Comparison of ENCODE assay signal across 8 mouse cellular contexts in genomic region chr4:21879565-21880220, GRCm38 (mm10). TPM values are rescaled to one million over a fixed set of nuclear protein-coding genes. Genes with fewer than 3 reads are reported as not detected.
DNase-seq lines count a peak whose midpoint lies in the region; ATAC-seq and TF ChIP-seq lines count a peak whose summit lies in the region.

TSS of gene Coq3 (plus strand) at chr4:21879673.

- WGBS in embryonic facial prominence, embryonic 14.5 days = under 1% methylated on average over 33 of the region's 51 CpGs
- WGBS in limb, embryonic 14.5 days = under 1% methylated on average over 50 of the region's 51 CpGs
- under 1% methylated on average over 50 of the region's 51 CpGs for WGBS in midbrain, postnatal 0 days

- H3K4me2 ChIP-seq in embryonic facial prominence, embryonic 14.5 days (ENCODE audit: low read depth, low read length) = peak within 1 kb of the TSS; percentile 69
- peak within 1 kb of the TSS; percentile 53 for H3K4me2 ChIP-seq in limb, embryonic 14.5 days (replicated peaks; ENCODE audit: low read depth, low read length, severe bottlenecking)
- peak within 1 kb of the TSS; percentile 63 for H3K4me2 ChIP-seq in midbrain, postnatal 0 days (ENCODE audit: low read depth, low read length, poor library complexity, severe bottlenecking)

- peak within 1 kb of the TSS; percentile 80 for H3K4me3 ChIP-seq in embryonic facial prominence, embryonic 14.5 days (ENCODE audit: low read depth, low read length)
- peak within 1 kb of the TSS; percentile 71 for H3K4me3 ChIP-seq in limb, embryonic 14.5 days (replicated peaks; ENCODE audit: low read length)
- peak within 1 kb of the TSS; percentile 76 for H3K4me3 ChIP-seq in midbrain, postnatal 0 days (ENCODE audit: low read depth, low read length)

- H3K9me3 ChIP-seq in embryonic facial prominence, embryonic 14.5 days (ENCODE audit: control insufficient read depth, low read length) = no peaks in the 10 kb centered on the region
- H3K9me3 ChIP-seq in limb, embryonic 14.5 days (ENCODE audit: control insufficient read depth, low read length) = no peaks in the 10 kb centered on the region
- no peaks in the 10 kb centered on the region for H3K9me3 ChIP-seq in midbrain, postnatal 0 days (ENCODE audit: low read length)

- ATAC-seq in embryonic facial prominence, embryonic 14.5 days (ENCODE audit: low read depth) = peak; percentile 92
- peak; percentile 89 for ATAC-seq in limb, embryonic 14.5 days (ENCODE audit: low FRiP score, low read depth)
- ATAC-seq in midbrain, postnatal 0 days (ENCODE audit: low FRiP score) = peak; percentile 90

- peak within 1 kb of the TSS; percentile 93 for H3K27ac ChIP-seq in embryonic facial prominence, embryonic 14.5 days (replicated peaks; ENCODE audit: low read depth, low read length)
- peak within 1 kb of the TSS; percentile 89 for H3K27ac ChIP-seq in limb, embryonic 14.5 days (replicated peaks; ENCODE audit: low read depth, low read length)
- H3K27ac ChIP-seq in midbrain, postnatal 0 days (ENCODE audit: low read depth, low read length) = peak within 1 kb of the TSS; percentile 89

- H3K4me1 ChIP-seq in embryonic facial prominence, embryonic 14.5 days (ENCODE audit: control insufficient read depth, insufficient read depth, low read length) = peaks cover 4% of the 10 kb centered on the region; the same call in 1 of the 2 replicates
- no peaks in the 10 kb centered on the region for H3K4me1 ChIP-seq in limb, embryonic 14.5 days (ENCODE audit: control insufficient read depth, insufficient read depth, low read length)
- H3K4me1 ChIP-seq in midbrain, postnatal 0 days (ENCODE audit: insufficient read depth, low read length) = no peaks in the 10 kb centered on the region

- TF ChIP-seq CTCF in midbrain, postnatal 0 days (IDR thresholded peaks at IDR 0.05) = no peak

- DNase-seq in 3T3-L1 (ENCODE audit: low read depth, low spot score) = peak; percentile 86
- DNase-seq in adrenal gland, postnatal 4 days (ENCODE audit: low spot score in 2 of 2) = peak; percentile 61 to 67
- peak; percentile 92 for DNase-seq in embryonic facial prominence, embryonic 14.5 days (ENCODE audit: low spot score)
- DNase-seq in heart, adult 8-10 months (ENCODE audit: low spot score) = peak; percentile 78
- peak; percentile 84 for DNase-seq in kidney, adult 9 months
- DNase-seq in limb, embryonic 14.5 days (ENCODE audit: low spot score) = peak; percentile 80
- peak; percentile 90 for DNase-seq in midbrain, postnatal 0 days (ENCODE audit: low spot score)
- peak; percentile 56 to 63 for DNase-seq in spleen, postnatal 14 days (ENCODE audit: low spot score in 2 of 2)

- H3K36me3 ChIP-seq in embryonic facial prominence, embryonic 14.5 days (ENCODE audit: control insufficient read depth, insufficient read depth, low read length) = peaks cover 12% of the 10 kb centered on the region
- H3K36me3 ChIP-seq in limb, embryonic 14.5 days (ENCODE audit: control insufficient read depth, insufficient read depth, low read length) = peaks cover 22% of the 10 kb centered on the region
- peaks cover 3% of the 10 kb centered on the region; the same call in 1 of the 2 replicates for H3K36me3 ChIP-seq in midbrain, postnatal 0 days (ENCODE audit: insufficient read depth, low read length)

- no peaks in the 10 kb centered on the region for H3K27me3 ChIP-seq in embryonic facial prominence, embryonic 14.5 days (replicated peaks; ENCODE audit: control insufficient read depth, insufficient read depth, low read length)
- no peaks in the 10 kb centered on the region for H3K27me3 ChIP-seq in limb, embryonic 14.5 days (ENCODE audit: control insufficient read depth, insufficient read depth, low read length)
- no peaks in the 10 kb centered on the region for H3K27me3 ChIP-seq in midbrain, postnatal 0 days (ENCODE audit: insufficient read depth, low read length)

- H3K9ac ChIP-seq in embryonic facial prominence, embryonic 14.5 days (ENCODE audit: low read depth, low read length) = peak within 1 kb of the TSS; percentile 80
- H3K9ac ChIP-seq in limb, embryonic 14.5 days (ENCODE audit: low read depth, low read length, severe bottlenecking) = peak within 1 kb of the TSS; percentile 83
- peak within 1 kb of the TSS; percentile 84 for H3K9ac ChIP-seq in midbrain, postnatal 0 days (replicated peaks; ENCODE audit: low read length, poor library complexity, severe bottlenecking)

- 0 out of 2 replicates have a peak, but pooled peaks have one; percentile 39 for TF ChIP-seq POLR2A in limb, embryonic 14.5 days (IDR thresholded peaks at IDR 0.05; ENCODE audit: borderline replicate concordance, extremely low read depth, insufficient read depth, insufficient read length)

RNA-seq across cellular contexts. Expression of gene Coq3, which starts in this region (rescaled TPM):
- 10 to 100 TPM; 17.0 to 20.4 TPM for total RNA-seq in adrenal gland, postnatal 4 days (2021)
- polyA plus RNA-seq in embryonic facial prominence, embryonic 14.5 days (2014; fragmentation: Nextera tagmentation; extraction: Ambion mirVana) = 12.6 and 12.7 TPM in 2 replicates
- 10 to 100 TPM; 36.0 to 42.4 (median 38.5) TPM for total RNA-seq in heart, adult 8-10 months (2022)
- 5.8 and 6.6 TPM in 2 replicates for polyA plus RNA-seq in limb, embryonic 14.5 days (2012; rRNA removed)
- 12.4 TPM in 2 replicates for polyA plus RNA-seq in limb, embryonic 14.5 days (2014; fragmentation: Nextera tagmentation; extraction: Ambion mirVana)
- total RNA-seq in midbrain, postnatal 0 days (2014; rRNA removed) = 11.3 and 13.9 TPM in 2 replicates
- polyA plus RNA-seq in midbrain, postnatal 0 days (2015; fragmentation: Nextera tagmentation; extraction: Ambion mirVana) = 21.0 and 22.1 TPM in 2 replicates

Comparison
In these comparisons a context has a peak if more than half of its experiments do, and no peak if none do; other contexts are left out.
1. Peak in every context shown above with its lines: DNase-seq, ATAC-seq, H3K4me3 ChIP-seq and H3K27ac ChIP-seq.